Mouse (Mus musculus) adrenal gland, adult 18-20 months (tissue): ENCODE results near the gene Prn. TPM values are rescaled to one million over a fixed set of nuclear protein-coding genes. Genes with fewer than 3 reads are reported as not detected.
A peak's percentile ranks its signal among the peaks of the same experiment; 100 is the strongest.

Source experiments
- DNase-seq, 2 experiments: peaks; one replicate each; pipeline ENCODE4 v3.0.0; 2021 to 2022; ENCODE audit warnings: low spot score in 2 of 2
- total RNA-seq, 2 experiments: library from RNA; stranded (reverse); gene quantifications; 1 replicate in 1 of 2; 2 replicates in 1 of 2; pipeline ENCODE4 v1.2.3; 2021

Gene Prn
- total RNA-seq, 2 experiments from 2014 or later, result not detected

DNA sequence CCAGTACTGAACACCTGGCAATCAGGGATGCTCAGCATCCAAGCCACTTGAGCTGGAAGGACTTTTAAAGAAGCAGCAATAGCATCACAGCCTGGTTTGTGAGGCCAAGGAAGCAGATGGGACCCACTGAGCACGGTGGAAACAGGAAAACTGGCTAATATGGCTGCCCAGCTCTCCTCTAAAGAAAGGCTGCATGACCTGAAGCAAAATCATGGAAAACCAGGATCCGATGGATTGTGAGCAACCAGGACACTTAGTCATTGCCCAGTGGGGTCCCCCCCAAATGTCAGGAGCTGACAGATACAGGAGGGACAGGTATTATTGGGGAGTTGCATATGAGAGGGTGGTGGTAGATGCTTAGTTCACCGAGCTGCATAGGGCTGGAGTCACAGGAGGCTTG is 38.4 kb downstream of the Prn start:
- peak in 1 of 2 experiments; percentile 6 for DNase-seq

DNA sequence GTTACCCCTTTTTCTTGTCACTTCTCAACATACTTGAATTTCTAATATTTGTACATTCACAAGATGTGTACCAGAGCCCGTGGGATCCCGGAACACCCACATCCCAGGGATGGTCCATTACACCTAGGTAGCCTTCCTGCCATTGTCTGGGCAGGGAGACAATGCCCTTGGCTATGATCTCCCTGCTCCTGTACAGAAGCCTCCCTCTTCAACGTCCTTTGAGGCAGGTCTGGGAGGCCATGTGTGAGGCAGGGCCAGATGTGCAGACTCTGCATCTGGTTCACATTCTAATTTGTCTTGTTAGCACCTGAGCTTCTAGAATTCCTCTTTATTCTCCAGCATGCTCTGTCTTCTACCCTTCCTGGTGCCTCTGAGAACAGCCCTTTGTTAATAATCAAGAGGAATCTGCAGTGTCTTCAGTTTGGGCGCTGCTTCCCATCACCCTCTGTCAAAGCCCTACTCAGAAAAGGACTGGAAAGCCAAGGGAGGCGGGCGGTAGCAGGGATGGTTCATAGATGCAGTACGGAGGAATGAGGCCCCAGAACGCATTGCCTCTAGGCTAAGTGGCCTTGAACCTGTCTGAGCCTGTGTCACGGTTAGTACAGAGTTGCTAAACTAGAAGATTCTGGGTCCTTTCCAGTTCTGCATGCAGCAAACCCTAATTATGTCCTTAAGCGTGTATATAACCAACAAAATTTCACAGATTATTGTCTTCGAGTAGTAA is 39.3 kb downstream of the Prn start:
- no peak for DNase-seq

DNA sequence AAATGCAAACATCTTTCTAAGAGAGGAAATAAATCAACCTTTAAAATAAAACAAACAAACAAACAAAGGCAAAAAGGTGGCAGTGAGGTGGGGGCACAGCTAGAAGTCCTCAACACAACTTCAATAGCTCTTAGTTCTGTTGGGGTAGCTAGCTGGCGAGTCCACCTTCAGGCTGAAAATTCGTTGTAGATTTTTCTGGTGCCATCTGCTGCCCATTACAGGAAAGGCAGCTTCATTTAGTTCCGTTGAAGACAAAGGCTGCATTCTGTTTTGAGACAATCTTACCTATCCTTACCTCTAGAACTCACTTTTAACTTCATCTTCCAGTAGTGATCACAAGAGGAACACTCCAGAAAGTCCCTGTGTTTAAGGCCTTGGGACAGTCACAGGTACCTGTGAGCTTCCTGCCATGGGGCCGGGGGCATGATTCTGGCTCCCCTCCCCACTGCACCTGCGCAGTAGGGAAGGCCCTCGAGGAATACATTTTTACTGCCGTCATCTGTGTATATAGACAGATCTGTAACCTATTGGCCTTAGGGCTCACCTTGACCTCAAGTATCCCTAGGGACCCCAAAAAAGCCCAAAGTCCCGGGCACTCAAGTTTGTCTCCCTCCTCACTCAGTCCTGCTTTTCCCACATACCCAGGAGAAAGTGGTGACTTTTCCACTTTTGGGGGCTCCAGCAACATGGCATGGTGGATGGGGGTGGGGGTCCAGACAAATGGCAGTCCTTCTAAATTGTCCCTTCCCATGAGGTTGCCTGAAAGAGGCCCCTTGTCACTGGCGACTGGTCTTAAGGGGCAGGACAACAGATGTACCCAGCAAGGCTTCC is 40.2 kb downstream of the Prn start:
- DNase-seq, result peak; percentile 35 to 60

- no peak for DNase-seq
Observed at GRCm38 (mm10) chr2:131950598-131951095, 40.9 kb downstream of the Prn start, which contains the start of gene Prnd. Gene Prnd, plus strand, starts transcription at chr2:131950861.

DNA sequence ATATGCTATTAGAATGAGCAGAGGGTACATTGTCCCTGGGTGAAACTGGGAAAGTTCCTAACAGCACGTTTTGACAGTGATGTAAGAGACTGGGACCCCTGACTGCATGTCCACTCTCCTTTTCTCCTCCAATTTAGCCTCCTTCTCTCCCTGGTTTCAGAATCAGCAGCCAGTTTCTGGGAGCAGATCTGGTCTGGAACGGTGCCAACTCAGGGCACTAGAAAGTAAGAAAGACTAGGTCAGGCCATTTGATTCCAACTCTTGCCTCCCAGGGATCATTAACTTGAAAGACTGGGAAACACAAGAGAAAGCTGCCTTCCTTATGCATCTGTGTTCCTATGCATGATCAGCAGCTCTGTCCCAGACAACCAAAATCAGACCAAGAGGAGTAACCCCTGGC is 42.7 kb downstream of the Prn start:
- DNase-seq, result no peak

DNA sequence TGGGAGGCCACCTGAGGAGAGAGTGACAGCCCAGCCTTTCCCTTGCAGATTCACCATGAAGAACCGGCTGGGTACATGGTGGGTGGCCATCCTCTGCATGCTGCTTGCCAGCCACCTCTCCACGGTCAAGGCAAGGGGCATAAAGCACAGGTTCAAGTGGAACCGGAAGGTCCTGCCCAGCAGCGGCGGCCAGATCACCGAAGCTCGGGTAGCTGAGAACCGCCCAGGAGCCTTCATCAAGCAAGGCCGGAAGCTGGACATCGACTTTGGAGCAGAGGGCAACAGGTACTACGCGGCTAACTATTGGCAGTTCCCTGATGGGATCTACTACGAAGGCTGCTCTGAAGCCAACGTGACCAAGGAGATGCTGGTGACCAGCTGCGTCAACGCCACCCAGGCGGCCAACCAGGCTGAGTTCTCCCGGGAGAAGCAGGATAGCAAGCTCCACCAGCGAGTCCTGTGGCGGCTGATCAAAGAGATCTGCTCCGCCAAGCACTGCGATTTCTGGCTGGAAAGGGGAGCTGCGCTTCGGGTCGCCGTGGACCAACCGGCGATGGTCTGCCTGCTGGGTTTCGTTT is 43.3 kb downstream of the Prn start:
- no peak for DNase-seq

DNA sequence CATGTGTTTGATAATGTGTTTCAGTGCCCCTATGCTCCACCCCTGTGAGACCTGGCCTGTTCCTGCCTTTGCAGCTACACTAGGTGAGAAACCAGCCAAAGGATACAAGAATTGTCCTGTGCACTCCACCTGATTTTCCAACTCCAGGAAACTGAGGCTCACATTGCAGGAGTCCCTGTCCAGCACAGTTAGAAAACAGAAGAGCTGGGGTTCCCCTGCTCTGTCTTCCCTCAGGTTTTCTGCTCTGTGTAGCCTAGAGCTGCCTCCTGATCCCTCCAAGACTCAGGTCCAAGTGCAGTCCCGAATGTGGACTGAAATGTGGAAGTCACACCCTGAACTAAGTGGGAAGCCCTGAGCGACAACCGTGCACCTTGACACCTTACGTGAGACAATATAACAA is 44.0 kb downstream of the Prn start:
- no peak for DNase-seq

DNA sequence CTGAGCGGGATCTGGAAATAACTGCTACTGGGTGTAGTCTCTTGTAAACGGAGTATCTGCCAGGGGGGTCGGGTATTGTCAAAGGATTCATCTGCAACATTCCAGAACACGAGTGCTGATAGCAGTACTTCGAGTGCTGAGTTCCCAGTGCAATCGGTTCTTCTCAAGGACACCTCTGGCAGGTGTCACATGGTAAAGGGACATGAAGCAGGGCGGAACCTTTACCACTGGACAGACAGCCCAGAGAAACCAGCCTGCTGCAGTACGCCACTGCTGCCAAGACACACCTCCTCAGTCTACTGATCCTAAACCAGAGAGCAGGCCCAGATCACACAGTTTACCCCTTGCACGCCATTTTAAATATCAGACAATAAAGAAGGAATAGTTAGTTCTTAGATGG is 45.1 kb downstream of the Prn start:
- peak in 1 of 2 experiments; percentile 34 for DNase-seq

DNA sequence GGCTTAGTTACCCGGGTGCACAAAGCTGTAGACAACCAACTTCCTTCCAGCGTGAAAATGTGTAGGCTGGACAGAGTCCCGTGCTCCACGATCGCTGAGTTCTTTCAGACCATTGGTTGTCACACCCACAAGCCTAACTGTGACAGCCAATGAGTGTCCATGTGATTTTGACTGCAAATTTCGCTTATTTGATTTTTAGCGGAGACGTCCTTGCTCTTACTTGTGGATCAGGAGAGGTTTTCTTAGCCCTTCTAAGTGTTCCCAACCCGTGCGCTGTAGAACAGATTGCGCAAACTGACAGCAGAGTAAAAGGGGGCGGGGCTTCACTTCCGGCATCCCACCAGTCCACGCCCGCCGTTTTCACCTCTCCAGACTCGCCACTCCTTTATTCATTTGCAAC is 45.5 kb downstream of the Prn start:
- peak; percentile 35 to 46 for DNase-seq

DNA sequence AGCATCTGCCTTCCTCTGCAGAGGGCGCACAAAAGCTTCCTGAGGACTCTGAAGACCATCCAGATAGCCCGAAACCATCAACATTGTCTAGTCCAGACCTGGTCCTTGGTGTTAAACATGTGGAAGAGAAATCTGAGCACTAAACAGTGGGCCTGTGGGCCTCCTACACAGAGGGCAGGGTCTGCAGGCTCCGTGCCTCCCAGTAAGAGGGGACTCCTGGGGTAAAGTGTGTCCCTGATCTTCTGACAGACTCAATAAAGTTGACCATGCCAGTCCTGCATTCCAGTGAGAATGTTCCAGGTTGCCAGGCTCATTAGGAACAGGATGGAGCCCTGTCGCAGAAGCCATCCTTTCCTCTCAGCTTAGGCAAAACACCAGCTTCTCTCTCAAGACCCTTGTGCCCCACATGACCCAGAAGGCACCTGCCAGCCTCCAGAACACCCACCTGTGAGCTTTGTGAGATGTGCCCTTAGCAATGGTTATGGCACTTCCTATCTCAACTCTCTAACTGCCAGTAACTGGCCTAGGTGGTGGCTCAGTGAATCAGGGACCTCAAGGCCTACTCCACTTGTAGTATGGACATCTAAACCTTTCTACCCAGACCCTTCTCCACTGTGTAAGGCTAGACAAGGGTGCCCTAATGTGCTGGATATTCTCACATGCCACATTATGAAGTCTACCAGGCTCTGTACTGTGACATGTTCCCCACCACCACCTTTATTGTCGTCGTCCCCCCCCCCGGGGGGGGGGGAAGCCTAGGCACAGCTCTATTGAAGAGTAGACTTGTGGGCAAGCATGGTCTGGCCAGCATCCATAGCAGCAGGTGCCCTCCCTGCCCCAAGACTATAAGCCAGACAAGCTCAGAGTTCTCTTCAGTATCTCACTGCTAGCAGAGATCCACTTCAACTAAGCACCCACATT is 46.8 kb downstream of the Prn start:
- no peak for DNase-seq

GRCm38 (mm10) chr2:131957731-131958222 is 48.0 kb downstream of the Prn start:
- no peak for DNase-seq

DNA sequence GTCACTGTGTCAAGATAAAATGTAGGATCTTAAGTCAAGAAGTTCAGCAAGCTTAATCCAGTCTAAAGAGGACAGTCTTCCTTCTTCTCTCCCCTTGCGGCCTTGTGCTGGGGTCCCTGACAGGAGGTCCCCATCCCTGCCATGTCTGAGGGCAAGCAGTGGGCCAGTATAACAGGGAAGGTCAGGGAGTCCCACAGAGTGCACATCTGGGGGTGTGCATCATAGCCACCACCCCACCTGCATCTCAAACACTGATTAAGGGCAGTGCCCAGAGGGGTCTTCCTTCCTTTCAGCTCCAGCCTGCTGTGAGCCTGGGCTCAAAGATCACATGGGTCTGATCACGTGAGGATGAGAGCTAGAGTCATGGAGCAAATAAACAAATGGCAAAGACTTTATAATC is 51.9 kb downstream of the Prn start:
- no peak for DNase-seq

- no peak for DNase-seq
Observed at GRCm38 (mm10) chr2:131970597-131970996, 60.8 kb downstream of the Prn start.

DNA sequence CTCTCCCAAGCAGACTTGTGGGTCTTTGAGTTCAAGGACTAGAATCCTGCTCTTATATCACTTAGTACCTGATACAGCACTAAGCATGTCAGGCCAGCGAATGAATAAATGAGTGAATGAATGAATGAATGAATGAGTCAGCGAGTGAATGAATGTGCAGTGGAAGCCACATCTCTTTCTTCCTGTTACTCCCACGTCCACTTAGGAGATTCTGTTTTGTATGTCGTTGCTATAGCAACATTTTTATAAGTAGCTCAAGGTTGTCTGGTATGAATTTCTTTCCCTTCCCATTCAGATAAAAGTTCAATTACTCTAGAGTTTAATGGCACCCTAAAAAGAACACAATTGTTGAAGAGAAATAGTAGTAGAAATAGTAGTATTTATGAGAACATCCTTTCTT is 61.3 kb downstream of the Prn start:
- DNase-seq, result no peak

DNA sequence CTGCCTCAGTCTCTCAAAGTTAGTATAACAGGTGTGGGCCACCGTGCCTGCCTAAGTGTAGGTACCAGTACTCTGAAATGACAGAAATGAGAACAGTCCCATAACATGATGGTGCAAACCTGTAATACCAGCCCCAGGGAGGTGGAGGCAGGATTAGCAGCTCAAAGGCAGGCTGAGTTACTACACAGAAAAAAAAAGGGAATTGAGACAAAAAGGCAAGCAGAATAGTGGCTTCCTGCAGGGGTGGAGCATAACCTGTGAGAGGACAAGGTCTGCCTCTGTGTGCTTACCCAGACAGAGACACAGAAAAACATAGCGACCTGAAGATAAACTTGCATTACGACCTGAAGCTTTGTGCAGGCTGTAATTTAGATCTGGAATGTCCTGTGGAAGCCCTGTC is 66.9 kb downstream of the Prn start:
- no peak for DNase-seq

DNA sequence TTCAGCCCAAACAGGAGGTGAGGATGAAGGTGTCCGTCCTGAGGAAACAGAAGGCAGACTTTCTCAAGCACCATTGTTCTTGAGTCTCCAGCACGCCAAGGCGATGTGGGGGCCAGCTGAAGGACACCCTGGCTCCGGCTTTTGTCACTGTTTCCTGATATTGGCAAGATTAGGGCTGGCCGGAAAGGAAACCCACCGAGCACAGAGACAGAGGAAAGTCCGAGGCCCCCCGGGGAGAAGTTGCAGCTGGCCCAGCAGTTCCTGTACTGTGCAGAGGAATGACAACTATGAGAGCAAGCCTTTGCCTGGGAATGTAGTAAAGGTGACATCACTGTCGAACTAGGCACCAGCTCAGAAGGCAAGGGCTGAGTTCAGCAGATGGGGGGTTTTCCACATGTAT is 71.1 kb downstream of the Prn start:
- no peak for DNase-seq

- peak; percentile 46 to 53 for DNase-seq
Observed at GRCm38 (mm10) chr2:131982546-131983196, 72.9 kb downstream of the Prn start.

DNA sequence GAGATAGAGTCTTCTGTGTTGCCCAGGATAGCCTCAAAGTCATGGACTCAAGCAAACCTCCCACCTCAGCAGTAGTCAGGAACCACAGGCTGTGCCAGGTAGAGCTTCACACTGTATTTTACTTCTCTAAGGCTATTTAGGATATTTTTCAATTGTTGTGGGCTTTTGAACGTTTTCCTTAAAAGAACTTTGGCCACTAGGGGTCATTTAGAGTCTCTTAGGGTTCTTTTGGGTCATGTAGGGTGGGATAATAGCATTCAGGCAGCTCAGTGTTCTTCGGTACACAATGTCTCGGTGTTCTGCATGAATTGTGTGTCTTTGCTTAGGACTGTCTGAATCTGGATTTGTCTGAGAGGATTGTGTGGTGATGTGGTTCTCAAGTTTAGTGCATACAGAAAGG is 78.2 kb downstream of the Prn start:
- no peak for DNase-seq

GRCm38 (mm10) chr2:131988550-131988949 is 78.8 kb downstream of the Prn start:
- no peak for DNase-seq

- no peak for DNase-seq
Observed at GRCm38 (mm10) chr2:131992487-131992886, 82.7 kb downstream of the Prn start.
